Mouse (Mus musculus): ENCODE measurements around the gene Brd3.

DNA sequence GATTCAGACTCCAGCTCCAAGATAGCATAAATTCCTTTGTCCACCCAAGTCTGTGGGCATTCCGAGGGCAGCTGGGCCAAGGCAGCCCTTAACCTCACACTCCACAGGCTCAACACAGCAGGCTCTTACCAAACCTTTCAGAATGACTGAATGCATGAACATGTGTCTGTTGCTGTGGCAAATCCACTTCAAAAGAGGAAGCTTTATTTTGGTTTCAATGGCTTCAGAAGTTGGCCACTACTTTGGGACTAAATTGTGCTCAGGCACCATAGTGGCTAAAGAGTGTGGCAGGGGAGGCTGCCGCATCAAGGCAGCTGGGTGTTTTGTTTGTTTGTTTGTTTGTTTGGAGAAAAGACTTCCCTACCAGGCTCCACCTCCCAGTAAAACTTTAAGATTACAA, 107.4 kb downstream of the Brd3 start:
- TF ChIP-seq CTCF (IDR thresholded peaks at IDR 0.05; ENCODE audit: borderline replicate concordance, extremely low read depth, insufficient read depth, insufficient read length) (no peak), POLR2A (IDR thresholded peaks at IDR 0.05; ENCODE audit: borderline replicate concordance, extremely low read depth, insufficient read depth, insufficient read length, poor library complexity, severe bottlenecking) (no peak)

Data from brain, embryonic 14.5 days (tissue).